Mouse (Mus musculus): ENCODE measurements around the gene Majin. TPM values are rescaled to one million over a fixed set of nuclear protein-coding genes. Genes with fewer than 3 reads are reported as not detected.

Gene Majin
- polyA plus RNA-seq, 1 experiment, result 0.52 TPM

DNA sequence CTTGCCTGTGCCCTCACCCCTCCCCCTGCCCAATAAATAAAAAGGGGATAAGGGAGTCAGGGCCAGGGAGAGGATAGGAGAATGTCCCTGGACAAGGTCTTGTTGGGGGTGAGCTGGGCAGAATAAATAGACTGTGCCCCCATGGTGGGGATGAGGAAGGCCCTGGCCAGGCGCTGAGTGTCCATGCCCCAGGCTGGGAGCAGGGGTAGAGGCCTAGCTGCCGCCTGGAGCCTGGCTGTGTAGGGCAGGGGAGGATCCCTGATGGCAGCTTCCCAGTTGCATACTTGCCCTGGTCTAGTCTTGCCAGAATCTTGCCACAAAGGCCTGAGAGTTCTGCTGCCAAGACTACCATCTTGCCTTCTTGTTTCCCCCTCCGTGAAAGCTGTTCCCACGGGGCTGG lies 43.7 kb downstream of the Majin start:
- DNase-seq (ENCODE audit: low spot score), result no peak

DNA sequence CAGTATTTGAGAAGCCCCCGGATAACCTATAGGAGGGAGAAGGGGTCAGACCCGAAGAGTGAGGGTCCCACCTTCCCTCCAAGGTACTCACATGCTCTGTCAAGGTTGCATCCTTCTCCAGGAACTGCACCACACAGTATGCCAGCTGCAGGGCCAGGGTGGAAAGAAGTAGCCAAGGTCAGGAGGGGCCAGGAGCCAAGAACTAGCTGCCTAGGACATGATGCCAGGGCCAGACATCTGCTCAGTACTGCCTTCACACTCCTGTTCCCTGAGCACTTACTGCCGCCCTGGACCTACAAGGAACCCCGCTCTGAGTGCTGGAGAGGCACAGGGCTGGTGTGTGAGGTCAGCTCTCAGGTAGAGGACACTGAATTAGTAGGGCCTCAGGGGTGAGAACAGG lies 46.2 kb downstream of the Majin start:
- DNase-seq (ENCODE audit: low spot score), result no peak

- DNase-seq (ENCODE audit: low spot score), result no peak
These were observed 46.8 kb downstream of the Majin start for GRCm38 (mm10) chr19:6231036-6231435.

GRCm38 (mm10) chr19:6233647-6234046 lies 49.5 kb downstream of the Majin start:
- no peak for DNase-seq (ENCODE audit: low spot score)

GRCm38 (mm10) chr19:6234337-6235083 lies 50.3 kb downstream of the Majin start:
- no peak for DNase-seq (ENCODE audit: low spot score)

DNA sequence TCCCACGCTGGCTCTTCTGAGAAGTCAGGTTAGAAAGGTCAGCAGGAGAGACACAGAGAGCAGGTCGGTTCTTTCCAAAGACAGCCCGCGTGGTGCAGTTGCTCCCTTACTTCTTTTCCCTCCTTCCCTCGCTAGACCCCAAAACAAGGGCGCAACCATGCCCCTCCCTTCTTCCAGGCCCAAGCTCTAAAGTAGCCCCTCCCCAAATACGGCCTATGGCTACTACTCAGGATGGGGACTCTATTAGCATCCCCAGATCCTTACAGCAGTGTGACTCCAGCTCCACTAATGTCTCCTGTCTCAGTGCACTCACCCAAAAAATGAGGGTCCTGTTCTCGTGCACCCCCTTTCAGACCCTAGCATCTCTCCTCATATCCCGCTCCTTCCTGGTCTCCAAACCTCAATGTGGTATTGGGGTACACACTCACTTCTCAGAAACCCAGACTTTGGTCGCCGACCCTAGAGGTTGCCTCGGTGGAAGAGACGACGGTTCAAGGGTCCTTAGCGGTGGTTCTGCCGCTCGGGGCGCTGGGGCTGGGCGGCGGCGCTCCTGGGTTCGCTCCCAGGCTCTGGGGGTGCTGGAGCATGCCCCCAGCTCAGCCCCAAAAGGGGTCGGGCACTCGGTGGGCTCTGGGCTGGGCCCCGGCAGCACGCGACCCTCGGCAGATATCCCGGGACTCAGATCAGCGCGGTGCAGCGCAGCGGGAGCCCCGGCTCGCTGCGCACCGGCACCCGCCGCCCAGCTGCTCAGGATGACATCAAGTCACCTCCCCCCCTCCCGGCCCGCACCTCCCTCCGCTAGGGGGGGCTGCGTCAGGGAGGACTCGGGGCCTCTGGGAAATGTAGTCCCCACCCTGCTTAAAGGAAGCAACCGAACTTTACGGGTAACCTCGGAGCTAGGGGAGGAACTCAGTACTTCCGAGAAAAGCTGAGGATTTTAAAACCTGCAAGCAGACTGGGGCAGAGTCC lies 51.2 kb downstream of the Majin start, which contains the start of gene Ppp2r5b:
Ppp2r5b (minus strand) TSS at position 789 of the 969 bp plus-strand sequence.
- peak; percentile 89 for DNase-seq (ENCODE audit: low spot score)

DNA sequence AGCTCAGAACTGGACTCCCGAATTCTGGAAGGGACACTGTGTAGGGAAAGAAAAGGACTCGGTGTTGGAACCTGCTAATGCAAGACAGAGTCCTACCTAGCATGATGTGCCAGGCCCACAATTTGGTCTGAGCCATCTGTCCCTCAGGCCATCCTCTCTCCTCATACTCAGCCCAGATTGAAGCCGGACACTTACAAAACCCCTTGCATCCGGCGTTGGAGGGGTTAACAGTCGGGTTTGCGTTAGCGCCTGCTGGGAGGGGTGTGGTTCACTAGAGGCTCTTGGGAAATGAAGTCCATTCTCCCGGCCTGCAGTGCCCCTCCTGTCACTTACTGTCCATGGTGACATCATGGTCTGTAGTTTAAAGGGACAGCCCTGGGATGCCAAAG lies 51.9 kb downstream of the Majin start:
- DNase-seq (ENCODE audit: low spot score), result peak; percentile 63

GRCm38 (mm10) chr19:6236842-6237241 lies 52.7 kb downstream of the Majin start:
- DNase-seq (ENCODE audit: low spot score), result no peak

- no peak for DNase-seq (ENCODE audit: low spot score)
These were observed 54.6 kb downstream of the Majin start for GRCm38 (mm10) chr19:6238740-6239139.

- no peak for DNase-seq (ENCODE audit: low spot score)
These were observed 55.9 kb downstream of the Majin start for GRCm38 (mm10) chr19:6240136-6240535.

DNA sequence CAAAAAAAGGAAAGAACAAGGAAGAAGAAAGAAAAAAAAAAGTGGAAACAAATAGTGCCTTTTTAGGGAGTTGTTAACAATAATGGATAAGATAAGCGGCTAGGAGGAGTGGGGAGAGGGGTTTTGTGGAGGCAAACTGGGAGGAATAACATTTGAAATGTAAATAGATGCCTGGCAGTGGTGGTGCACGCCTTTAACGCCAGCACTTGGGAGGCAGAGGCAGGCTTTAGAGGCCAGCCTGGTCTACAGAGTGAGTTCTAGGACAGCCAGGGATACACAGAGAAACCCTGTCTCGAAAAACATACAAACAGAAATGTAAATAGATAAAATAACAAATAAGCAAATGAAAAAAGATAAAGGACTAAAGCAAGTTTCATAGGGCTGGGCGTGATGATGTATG lies 56.5 kb downstream of the Majin start:
- DNase-seq (ENCODE audit: low spot score), result no peak

DNA sequence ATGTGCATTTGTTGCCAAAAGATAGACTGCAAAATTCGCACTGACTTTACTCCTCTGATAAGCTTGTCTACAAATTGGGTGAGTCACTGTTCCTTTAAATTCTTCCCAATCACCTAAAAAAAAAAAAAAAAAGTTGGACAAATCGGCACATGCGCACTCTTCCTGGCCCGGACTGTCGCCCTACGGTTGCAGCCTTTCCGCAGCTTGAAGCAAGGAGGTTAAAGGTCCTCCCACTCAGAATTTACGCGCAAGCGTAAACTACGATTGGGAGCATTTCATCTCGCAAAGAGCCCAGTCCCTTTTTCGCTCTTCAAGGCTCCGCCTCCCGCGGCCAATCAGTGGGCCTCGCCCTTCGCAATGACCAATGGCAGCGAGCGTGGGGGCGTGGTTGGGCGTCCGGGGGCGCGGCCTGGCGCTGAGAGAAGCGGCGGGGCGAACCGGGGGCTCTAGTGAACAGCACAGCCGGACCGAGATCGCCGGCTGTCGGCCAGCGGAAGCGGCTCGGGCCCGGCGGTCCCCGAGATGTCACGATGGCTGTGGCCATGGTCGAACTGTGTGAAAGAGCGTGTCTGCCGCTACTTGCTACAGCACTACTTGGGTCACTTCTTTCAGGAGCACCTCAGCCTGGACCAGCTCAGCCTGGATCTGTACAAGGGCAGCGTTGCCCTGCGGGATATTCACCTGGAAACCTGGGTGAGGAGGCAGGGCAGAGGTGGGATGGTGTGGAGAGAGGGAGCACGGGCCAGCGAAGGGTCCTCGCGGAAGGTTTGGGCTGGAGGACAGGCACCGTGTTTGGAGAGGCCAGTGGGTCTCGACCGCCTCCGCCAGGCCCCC lies 57.3 kb downstream of the Majin start, which contains the start of gene Atg2a:
Atg2a (plus strand) TSS at position 395 of the 834 bp plus-strand sequence.
- peak; percentile 96 for DNase-seq (ENCODE audit: low spot score)

DNA sequence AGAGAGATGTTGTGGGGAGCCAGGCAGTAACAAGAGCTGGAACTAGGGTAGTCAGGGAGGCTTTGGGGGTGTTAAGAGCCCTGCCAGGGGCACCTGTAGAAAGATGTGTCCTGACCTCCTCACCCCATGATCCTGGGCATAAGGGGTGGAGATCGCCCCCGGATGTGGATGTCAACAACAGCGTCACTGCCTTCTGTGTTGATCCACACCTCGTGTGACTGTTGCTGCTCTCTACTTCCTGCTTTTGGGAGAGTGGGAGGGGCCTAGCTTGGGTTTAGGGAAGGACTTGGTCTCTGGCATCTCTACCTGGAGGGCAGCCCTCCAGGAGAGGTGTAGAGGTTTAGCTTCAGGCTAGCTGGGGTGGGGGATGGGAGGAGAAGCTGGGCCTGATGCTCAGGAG lies 58.1 kb downstream of the Majin start:
- no peak for DNase-seq (ENCODE audit: low spot score)

- DNase-seq (ENCODE audit: low spot score), result no peak
These were observed 59.0 kb downstream of the Majin start for GRCm38 (mm10) chr19:6243226-6243625.

GRCm38 (mm10) chr19:6245806-6246205 lies 61.6 kb downstream of the Majin start:
- no peak for DNase-seq (ENCODE audit: low spot score)

- DNase-seq (ENCODE audit: low spot score), result no peak
These were observed 63.5 kb downstream of the Majin start for GRCm38 (mm10) chr19:6247526-6248300.

DNA sequence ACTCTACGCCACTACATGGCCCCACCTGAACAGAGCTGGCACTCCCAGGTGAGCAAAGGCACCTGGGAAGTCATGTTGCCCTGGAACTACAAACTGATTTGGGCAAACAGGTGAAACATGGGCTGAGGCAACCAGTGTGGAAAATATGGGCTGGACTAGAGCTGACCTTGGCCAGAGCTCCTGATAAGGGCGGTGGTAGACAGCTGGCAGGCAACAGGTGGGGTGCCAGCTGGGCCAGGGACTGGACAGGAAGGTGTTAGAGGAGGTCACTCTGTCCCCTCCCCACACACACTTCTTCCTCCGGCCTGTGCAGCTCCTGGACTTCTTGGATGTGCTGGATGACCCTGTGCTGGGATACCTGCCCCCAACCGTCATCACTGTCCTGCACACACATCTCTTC lies 68.8 kb downstream of the Majin start:
- no peak for DNase-seq (ENCODE audit: low spot score)

DNA sequence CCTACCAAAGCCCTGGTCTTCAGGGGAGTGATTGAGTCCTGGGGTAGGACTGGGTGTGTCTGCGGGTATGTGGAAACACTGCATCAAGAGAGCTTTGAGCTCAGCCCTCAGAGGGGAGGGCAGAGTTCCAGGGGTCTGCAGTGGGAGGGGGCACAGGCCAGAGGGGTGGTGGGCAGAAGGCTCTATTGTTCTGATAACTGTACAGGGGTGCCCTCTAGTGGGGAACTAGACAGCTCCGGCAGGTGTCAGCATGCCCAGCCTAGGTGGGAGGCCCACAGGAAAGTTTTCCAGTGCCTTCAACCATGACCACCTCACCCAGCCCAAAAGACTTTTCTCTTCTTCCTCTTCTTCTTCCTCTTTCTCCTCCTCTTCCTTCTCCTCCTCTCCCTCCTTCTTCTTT lies 76.2 kb downstream of the Majin start:
- DNase-seq (ENCODE audit: low spot score), result no peak

DNA sequence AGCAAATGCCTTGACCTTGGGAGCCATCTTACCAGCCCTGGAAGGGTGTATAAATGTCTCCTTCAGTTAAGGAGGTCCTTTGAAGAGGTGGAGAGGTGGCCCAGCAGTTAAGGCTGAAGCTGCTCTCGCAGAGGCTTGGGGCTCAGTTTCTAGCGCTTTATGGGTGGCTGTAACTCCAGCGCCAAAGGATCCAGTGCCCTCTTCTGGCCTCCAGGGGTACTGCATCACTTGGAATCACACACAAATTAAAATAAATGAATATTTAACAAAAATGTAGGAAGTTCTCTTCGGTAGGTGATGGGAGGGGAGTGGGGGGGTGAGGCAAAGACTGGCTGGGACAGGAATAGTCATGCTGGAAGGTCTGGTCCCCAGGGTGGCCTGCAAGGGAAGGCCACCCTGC lies 76.8 kb downstream of the Majin start:
- no peak for DNase-seq (ENCODE audit: low spot score)

GRCm38 (mm10) chr19:6261379-6261778 lies 77.2 kb downstream of the Majin start:
- no peak for DNase-seq (ENCODE audit: low spot score)

- peak; percentile 54 for DNase-seq (ENCODE audit: low spot score)
These were observed 78.0 kb downstream of the Majin start for GRCm38 (mm10) chr19:6262222-6262621.

Data from urinary bladder, adult 2 months (tissue).